Mouse (Mus musculus) CH12.LX (cell line): ENCODE measurements at regions not wholly inside any gene's neighbourhood (a gene's known extent, or its start where the extent isn't known, plus 50 kb on each side); places are given as distances from the start of the nearest gene placed in this dataset.

Experiments used
- CTCF ChIP-seq, 2 experiments: IDR thresholded peaks in 1 of 2; conservative IDR thresholded peaks in 1 of 2; 2 replicates each; pipeline ENCODE4 v1.5.1; 2011 to 2012; ENCODE audit warnings: low read depth in 2 of 2, low read length in 2 of 2, improper control_type of control experiment in 1 of 2, inconsistent platforms in 1 of 2, mild to moderate bottlenecking in 1 of 2, moderate library complexity in 1 of 2
- MEF2A ChIP-seq: IDR thresholded peaks from 2 replicates; pipeline ENCODE4 v1.6.1; 2014; ENCODE audit warnings: low read depth, mild to moderate bottlenecking, inconsistent platforms, low read length, improper control_type of control experiment, borderline replicate concordance

GRCm38 (mm10) chr8:104009306-104009705, 92.1 kb upstream of the Cdh5 start:
- TF ChIP-seq CTCF (conservative IDR thresholded peaks at IDR 0.05 in 1 of 2, IDR thresholded peaks at IDR 0.05 in 1 of 2; ENCODE audit: low read depth in 2 of 2, low read length in 2 of 2) (no peak), MEF2A (no peak)
